Mouse (Mus musculus) fibroblast of lung, adult 2 months (primary cell): ENCODE data around the gene Srek1.

Source experiments
- DNase-seq: peaks from one replicate; pipeline ENCODE4 v3.0.0-alpha.2; 2011; ENCODE audit warnings: low read depth

Srek1 gene

DNA sequence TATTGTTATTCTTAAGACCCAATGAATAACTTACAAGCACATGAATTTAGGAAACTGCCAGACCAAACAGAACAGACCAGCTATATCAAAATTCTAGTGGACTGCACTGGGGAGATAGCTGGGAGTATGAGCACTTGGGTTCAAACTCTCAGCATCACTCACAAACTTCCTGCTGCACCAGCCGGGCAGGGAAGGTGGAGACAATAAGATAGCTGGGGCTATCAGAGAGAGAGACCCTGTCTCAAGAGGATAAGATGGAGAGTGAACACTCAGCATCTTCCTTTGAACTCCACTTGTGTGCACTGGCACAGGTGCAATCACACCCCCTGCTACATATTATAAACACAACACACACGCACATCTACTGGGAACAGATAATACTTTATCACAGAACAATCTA lies 47.5 kb downstream of the Srek1 start:
- no peak for DNase-seq

GRCm38 (mm10) chr13:103711406-103712025 lies 62.9 kb downstream of the Srek1 start:
- DNase-seq = peak; percentile 64

DNA sequence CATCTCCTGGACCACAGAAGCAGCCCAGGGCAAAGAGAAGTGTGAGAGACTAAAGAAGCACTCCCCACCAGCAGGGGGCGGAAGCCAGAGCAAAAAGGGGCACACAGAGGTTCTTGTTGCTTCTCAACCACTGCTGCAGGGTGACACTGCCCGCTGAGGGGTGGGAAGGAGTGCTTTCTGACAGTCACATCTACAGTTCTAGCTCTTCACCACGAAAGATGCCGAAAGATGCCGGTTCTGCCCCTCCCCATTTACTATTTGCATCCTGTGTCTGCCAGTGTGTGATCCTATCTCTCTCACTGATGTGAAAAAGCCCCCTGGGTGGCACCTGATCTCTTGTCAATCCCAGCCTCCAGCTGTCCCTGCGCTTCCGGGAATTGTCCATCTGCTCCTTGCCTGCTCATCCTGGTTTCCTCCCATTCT lies 64.0 kb downstream of the Srek1 start:
- DNase-seq = no peak

- DNase-seq = no peak
Measured at GRCm38 (mm10) chr13:103705436-103705978, 68.9 kb downstream of the Srek1 start.

- peak; percentile 57 for DNase-seq
Measured at GRCm38 (mm10) chr13:103703833-103704232, 70.6 kb downstream of the Srek1 start.

GRCm38 (mm10) chr13:103703386-103703785 lies 71.0 kb downstream of the Srek1 start:
- peak; percentile 60 for DNase-seq

GRCm38 (mm10) chr13:103702266-103702665 lies 72.1 kb downstream of the Srek1 start:
- DNase-seq = no peak

DNA sequence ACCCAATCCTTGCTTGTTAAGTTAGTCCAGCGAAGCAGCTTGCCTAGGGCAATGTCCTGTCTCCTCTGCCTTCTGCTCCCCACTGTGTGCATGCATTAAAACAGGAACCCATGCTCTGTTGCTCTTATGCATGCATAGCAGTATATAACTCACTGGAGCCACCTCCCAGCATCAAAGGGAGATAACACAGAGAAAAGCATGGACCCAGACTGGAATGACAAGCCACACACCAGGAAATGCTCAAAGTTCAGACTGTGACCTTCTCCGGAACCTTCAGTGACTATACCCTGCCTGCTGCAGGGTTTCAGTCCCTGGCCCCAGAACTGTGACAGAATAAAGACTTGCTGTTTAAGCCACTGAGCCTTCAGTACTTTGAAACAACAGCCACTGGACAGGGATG lies 73.7 kb downstream of the Srek1 start:
- no peak for DNase-seq

GRCm38 (mm10) chr13:103697993-103698392 lies 76.4 kb downstream of the Srek1 start:
- DNase-seq = no peak

GRCm38 (mm10) chr13:103696164-103696563 lies 78.2 kb downstream of the Srek1 start:
- peak; percentile 36 for DNase-seq

GRCm38 (mm10) chr13:103695456-103695855 lies 79.0 kb downstream of the Srek1 start:
- DNase-seq = no peak
